Mouse (Mus musculus) heart, embryonic 13.5 days (tissue): Measurements from ENCODE around the gene Vps16. TPM values are rescaled to one million over a fixed set of nuclear protein-coding genes. Genes with fewer than 3 reads are reported as not detected.
A peak's percentile ranks its signal among the peaks of the same experiment; 100 is the strongest.

ENCODE experiments used
- ATAC-seq: fragments of 200-750 bp; cut with Nextera tagmentation; 2 replicates; pipeline ENCODE4 v1.8.0; 2017; ENCODE audit warnings: moderate TSS enrichment; ENCODE audit not compliant: insufficient number of reproducible peaks, low FRiP score, low TSS enrichment; ENCODE audit errors: extremely low read depth
- H3K27ac ChIP-seq: fragments of 300-500 bp; sonication (generic); replicated peaks from 2 replicates; pipeline ENCODE4 v1.5.1; 2015; ENCODE audit warnings: moderate library complexity, mild to moderate bottlenecking, inconsistent platforms
- H3K27me3 ChIP-seq: fragments of 300-500 bp; sonication (generic); replicated peaks from 2 replicates; pipeline ENCODE4 v1.6.1; 2015; ENCODE audit warnings: mild to moderate bottlenecking, inconsistent platforms
- H3K36me3 ChIP-seq: fragments of 300-500 bp; sonication (generic); 2 replicates; pipeline ENCODE4 v1.6.1; 2015; ENCODE audit warnings: mild to moderate bottlenecking, inconsistent platforms
- H3K4me1 ChIP-seq: fragments of 300-500 bp; sonication (generic); 2 replicates; pipeline ENCODE4 v1.6.1; 2015; ENCODE audit warnings: inconsistent platforms
- H3K4me2 ChIP-seq: fragments of 300-500 bp; sonication (generic); 2 replicates; pipeline ENCODE4 v1.6.1; 2015; ENCODE audit warnings: inconsistent platforms, mild to moderate bottlenecking, moderate library complexity
- H3K4me3 ChIP-seq: fragments of 300-500 bp; sonication (generic); 2 replicates; pipeline ENCODE4 v1.5.1; 2015; ENCODE audit warnings: moderate library complexity, mild to moderate bottlenecking, inconsistent platforms
- H3K9ac ChIP-seq: fragments of 300-500 bp; sonication (generic); 2 replicates; pipeline ENCODE4 v1.6.1; 2015; ENCODE audit warnings: inconsistent platforms, mild to moderate bottlenecking, moderate library complexity
- H3K9me3 ChIP-seq: fragments of 300-500 bp; sonication (generic); 2 replicates; pipeline ENCODE4 v1.6.1; 2016; ENCODE audit warnings: inconsistent platforms
- WGBS: fragments of 180-500 bp; shearing (Covaris S2); methylation state at CpG from one replicate; pipeline ENCODE4 v1.1.7; 2015; ENCODE audit warnings: mixed read lengths; 5-methylcytosine and 5-hydroxymethylcytosine counted together
- polyA plus RNA-seq: library from polyadenylated mRNA; unstranded; fragments of >200 nt; fragmentation: Nextera tagmentation; extraction: Ambion mirVana; gene quantifications from 2 replicates; pipeline ENCODE4 v1.2.1, GENCODE M21; 2015

Vps16 gene
- polyA plus RNA-seq, 1 experiment from 2014 or later = 55.4 TPM

GRCm38 (mm10) chr2:130398091-130398490, 26.0 kb upstream of the Vps16 start:
- no peak for ATAC-seq
- Histone ChIP-seq H3K9me3 (no peaks in the 10 kb centered on the region), H3K4me1 (peaks cover 7% of the 10 kb centered on the region), H3K4me3 (peak overlapping the region; percentile 61), H3K36me3 (peaks cover 16% of the 10 kb centered on the region; the same call in 1 of the 2 replicates), H3K27ac (peak overlapping the region; percentile 6; the same call in 1 of the 2 replicates), H3K27me3 (peaks cover 16% of the 10 kb centered on the region), H3K4me2 (peak overlapping the region; percentile 83), H3K9ac (peak overlapping the region; percentile 84)
- 16% methylated on average over 8 of the region's 14 CpGs for WGBS

GRCm38 (mm10) chr2:130400046-130400445, 24.1 kb upstream of the Vps16 start:
- Histone ChIP-seq H3K36me3 (no peaks in the 10 kb centered on the region; the same call in 1 of the 2 replicates), H3K9me3 (no peaks in the 10 kb centered on the region), H3K4me2 (no peak overlapping the region), H3K9ac (no peak overlapping the region), H3K4me3 (no peak overlapping the region), H3K27me3 (peaks cover 16% of the 10 kb centered on the region), H3K27ac (no peak overlapping the region), H3K4me1 (peaks cover 7% of the 10 kb centered on the region)
- no peak for ATAC-seq
- 72% methylated on average over 1 of the region's 1 CpGs for whole genome bisulfite sequencing

- Histone ChIP-seq H3K36me3 (no peaks in the 10 kb centered on the region), H3K4me3 (no peak overlapping the region), H3K9me3 (no peaks in the 10 kb centered on the region), H3K4me1 (peaks cover 7% of the 10 kb centered on the region), H3K9ac (no peak overlapping the region), H3K27me3 (peaks cover 16% of the 10 kb centered on the region), H3K4me2 (no peak overlapping the region), H3K27ac (no peak overlapping the region)
- 67% methylated on average over 4 of the region's 4 CpGs for WGBS
- no peak for ATAC-seq
Measured at GRCm38 (mm10) chr2:130401891-130402290, 22.2 kb upstream of the Vps16 start.

- H3K4me3 ChIP-seq = no peak within 1 kb of the TSS
Measured at GRCm38 (mm10) chr2:130404939-130405338, 19.2 kb upstream of the Vps16 start, which contains the start of the genes Gm28372 and 1700020A23Rik. Gene Gm28372 (plus strand): TSS chr2:130405239. Gene 1700020A23Rik (plus strand): TSS chr2:130405259.

GRCm38 (mm10) chr2:130406178-130406577, 18.0 kb upstream of the Vps16 start, which contains the start of gene Tmem239:
Gene Tmem239 (plus strand): TSS chr2:130406478.
- H3K27ac ChIP-seq = no peak within 1 kb of the TSS
- no peaks in the 10 kb centered on the region for H3K36me3 ChIP-seq
- ATAC-seq = no peak
- WGBS = 55% methylated on average over 2 of the region's 2 CpGs
- peaks cover 5% of the 10 kb centered on the region; the same call in 1 of the 2 replicates for H3K4me1 ChIP-seq
- no peak within 1 kb of the TSS for H3K9ac ChIP-seq
- no peak within 1 kb of the TSS for H3K4me3 ChIP-seq
- no peaks in the 10 kb centered on the region; the same call in 1 of the 2 replicates for H3K27me3 ChIP-seq
- H3K4me2 ChIP-seq = no peak within 1 kb of the TSS
- no peaks in the 10 kb centered on the region for H3K9me3 ChIP-seq

More at GRCm38 (mm10) chr2:130404939-130405338, 19.2 kb upstream of the Vps16 start, which contains the start of the genes Gm28372 and 1700020A23Rik:
- no peaks in the 10 kb centered on the region for H3K9me3 ChIP-seq
- no peak within 1 kb of the TSS for H3K27ac ChIP-seq
- H3K4me2 ChIP-seq = no peak within 1 kb of the TSS
- WGBS = 87% methylated on average over 1 of the region's 1 CpGs
- ATAC-seq = no peak
- no peaks in the 10 kb centered on the region for H3K36me3 ChIP-seq
- H3K27me3 ChIP-seq = no peaks in the 10 kb centered on the region; the same call in 1 of the 2 replicates
- H3K9ac ChIP-seq = no peak within 1 kb of the TSS
- peaks cover 5% of the 10 kb centered on the region; the same call in 1 of the 2 replicates for H3K4me1 ChIP-seq

- Histone ChIP-seq H3K4me2 (no peak overlapping the region), H3K36me3 (no peaks in the 10 kb centered on the region), H3K9ac (no peak overlapping the region), H3K27ac (no peak overlapping the region), H3K9me3 (no peaks in the 10 kb centered on the region), H3K4me3 (no peak overlapping the region), H3K4me1 (peaks cover 5% of the 10 kb centered on the region; the same call in 1 of the 2 replicates), H3K27me3 (no peaks in the 10 kb centered on the region; the same call in 1 of the 2 replicates)
- no peak for ATAC-seq
- 20% methylated on average over 6 of the region's 6 CpGs for WGBS
Measured at GRCm38 (mm10) chr2:130408194-130408593, 15.9 kb upstream of the Vps16 start.

- 35% methylated on average over 16 of the region's 16 CpGs for WGBS
- Histone ChIP-seq H3K4me2 (peak overlapping the region; percentile 0; the same call in 1 of the 2 replicates), H3K4me1 (peaks cover 5% of the 10 kb centered on the region; the same call in 1 of the 2 replicates), H3K27me3 (no peaks in the 10 kb centered on the region), H3K4me3 (no peak overlapping the region), H3K27ac (no peak overlapping the region), H3K9me3 (no peaks in the 10 kb centered on the region), H3K9ac (no peak overlapping the region), H3K36me3 (no peaks in the 10 kb centered on the region)
- ATAC-seq = no peak; the same call in 1 of the 2 replicates
Measured at GRCm38 (mm10) chr2:130411558-130412495, 12.3 kb upstream of the Vps16 start.

- WGBS = 74% methylated on average over 3 of the region's 3 CpGs
Measured at GRCm38 (mm10) chr2:130412775-130413174, 11.4 kb upstream of the Vps16 start.

GRCm38 (mm10) chr2:130414094-130414856, 9.9 kb upstream of the Vps16 start:
- H3K4me3 ChIP-seq = no peak overlapping the region
- no peak for ATAC-seq
- no peaks in the 10 kb centered on the region for H3K27me3 ChIP-seq
- no peaks in the 10 kb centered on the region for H3K9me3 ChIP-seq
- no peak overlapping the region for H3K27ac ChIP-seq
- no peak overlapping the region for H3K9ac ChIP-seq
- H3K4me2 ChIP-seq = no peak overlapping the region
- no peaks in the 10 kb centered on the region for H3K4me1 ChIP-seq
- WGBS = 64% methylated on average over 6 of the region's 6 CpGs
- peaks cover 9% of the 10 kb centered on the region for H3K36me3 ChIP-seq

More at GRCm38 (mm10) chr2:130412775-130413174, 11.4 kb upstream of the Vps16 start:
- Histone ChIP-seq H3K9ac (no peak overlapping the region), H3K27me3 (no peaks in the 10 kb centered on the region), H3K9me3 (no peaks in the 10 kb centered on the region), H3K27ac (no peak overlapping the region), H3K4me2 (no peak overlapping the region), H3K4me1 (peaks cover 5% of the 10 kb centered on the region; the same call in 1 of the 2 replicates), H3K4me3 (no peak overlapping the region), H3K36me3 (no peaks in the 10 kb centered on the region)
- ATAC-seq = no peak

GRCm38 (mm10) chr2:130421781-130422620, 2.1 kb upstream of the Vps16 start:
- Histone ChIP-seq H3K4me1 (peaks cover 14% of the 10 kb centered on the region), H3K27ac (no peak overlapping the region), H3K36me3 (peaks cover 31% of the 10 kb centered on the region), H3K27me3 (0 out of 2 replicates have a peak, but pooled peaks cover 3% of the 10 kb centered on the region), H3K4me2 (no peak overlapping the region), H3K9me3 (no peaks in the 10 kb centered on the region), H3K9ac (no peak overlapping the region), H3K4me3 (no peak overlapping the region)
- no peak for ATAC-seq
- 94% methylated on average over 26 of the region's 26 CpGs for WGBS
